Mouse (Mus musculus): ENCODE data around the gene Agbl5.

DNA sequence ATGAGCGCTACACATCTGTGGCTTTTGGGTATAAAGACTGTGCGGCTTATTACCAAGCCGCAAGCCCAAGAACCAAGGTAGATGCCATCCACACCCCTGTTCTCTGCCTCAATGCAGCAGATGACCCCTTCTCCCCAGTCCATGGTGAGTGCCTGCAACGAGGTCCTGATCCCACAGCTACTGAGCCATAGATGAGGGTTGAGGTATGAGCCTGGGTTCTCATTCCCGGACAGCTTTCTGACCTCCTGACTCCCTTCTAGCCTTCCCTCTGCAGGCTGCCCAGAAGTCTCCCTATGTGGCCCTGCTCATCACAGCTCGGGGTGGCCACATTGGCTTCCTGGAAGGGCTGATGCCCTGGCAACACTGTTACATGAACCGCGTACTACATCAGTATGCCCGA lies 66.1 kb downstream of the Agbl5 start:
- TF ChIP-seq CTCF (IDR thresholded peaks at IDR 0.05) (no peak), EP300 (IDR thresholded peaks at IDR 0.05) (no peak)
